Mouse (Mus musculus): ENCODE results near the gene Entpd5. TPM values are rescaled to one million over a fixed set of nuclear protein-coding genes. Genes with fewer than 3 reads are reported as not detected.

Gene Entpd5
- 8.6 and 9.7 TPM in 2 replicates for polyA plus RNA-seq (2014; fragmentation: Nextera tagmentation; extraction: Ambion mirVana)

DNA sequence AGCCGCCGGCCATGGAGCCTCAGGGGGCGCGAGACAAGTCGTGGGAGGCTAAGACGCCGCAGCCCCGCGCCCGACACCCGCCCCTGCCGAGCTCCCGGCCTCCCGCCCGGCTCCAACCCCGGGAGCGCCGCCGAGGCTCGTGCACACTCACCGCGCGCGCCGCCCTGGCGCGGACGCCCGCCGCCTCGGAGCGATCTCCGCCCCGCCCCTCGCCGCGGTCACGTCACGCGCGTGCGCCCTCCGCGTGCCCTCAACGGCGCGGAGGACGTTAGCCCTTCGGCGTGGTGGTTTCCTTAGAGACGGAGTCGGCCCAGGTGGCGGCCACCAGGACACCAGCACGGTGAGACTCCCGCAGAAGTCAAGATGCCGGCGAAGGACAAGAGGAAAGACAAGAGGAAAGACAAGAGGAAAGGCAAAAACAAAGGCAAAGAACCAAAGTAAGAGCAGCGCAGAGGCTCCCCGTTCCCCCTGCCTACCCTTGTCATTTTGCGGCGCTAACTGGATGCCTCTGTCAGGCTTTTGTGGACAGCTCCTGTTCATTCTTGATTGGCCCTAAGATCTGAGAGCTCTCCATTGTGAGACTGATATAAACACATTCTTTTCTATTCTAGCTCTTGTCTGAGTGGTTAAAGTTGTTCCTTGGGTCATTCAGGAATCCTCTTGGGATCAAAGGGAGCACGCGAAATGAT, at the start of gene Entpd5, which contains the start of gene Bbof1:
TSS of gene Entpd5 (minus strand) at position 211 of the 689 bp plus-strand sequence.
TSS of gene Bbof1 (plus strand) at position 253 of the 689 bp plus-strand sequence.
- H3K4me3 ChIP-seq (ENCODE audit: low read depth, low read length): peak within 1 kb of the TSS; percentile 69
- peak within 1 kb of the TSS; percentile 79 for H3K9ac ChIP-seq (ENCODE audit: low read length)
- no peaks in the 10 kb centered on the region for H3K27me3 ChIP-seq (ENCODE audit: control insufficient read depth, insufficient read depth, low read length)
- H3K9me3 ChIP-seq (ENCODE audit: control insufficient read depth, low read length): no peaks in the 10 kb centered on the region
- peak; percentile 90 for ATAC-seq (ENCODE audit: insufficient number of reproducible peaks, low FRiP score, low TSS enrichment, low read depth)
- H3K36me3 ChIP-seq (ENCODE audit: control insufficient read depth, insufficient read depth, low read length): no peaks in the 10 kb centered on the region
- H3K4me2 ChIP-seq (ENCODE audit: low read depth, severe bottlenecking): peak within 1 kb of the TSS; percentile 95
- no peak within 1 kb of the TSS for H3K27ac ChIP-seq (replicated peaks; ENCODE audit: low read depth, low read length)
- WGBS: 3% methylated on average over 43 of the region's 63 CpGs
- no peaks in the 10 kb centered on the region; the same call in 1 of the 2 replicates for H3K4me1 ChIP-seq (ENCODE audit: control insufficient read depth, insufficient read depth, low read length)
- DNase-seq (ENCODE audit: low spot score): peak; percentile 90

- Histone ChIP-seq H3K9ac (ENCODE audit: low read length) (no peak overlapping the region), H3K4me2 (ENCODE audit: low read depth, severe bottlenecking) (no peak overlapping the region), H3K4me3 (ENCODE audit: low read depth, low read length) (no peak overlapping the region), H3K9me3 (ENCODE audit: control insufficient read depth, low read length) (no peaks in the 10 kb centered on the region), H3K27ac (replicated peaks; ENCODE audit: low read depth, low read length) (no peak overlapping the region), H3K27me3 (ENCODE audit: control insufficient read depth, insufficient read depth, low read length) (no peaks in the 10 kb centered on the region), H3K4me1 (ENCODE audit: control insufficient read depth, insufficient read depth, low read length) (peaks cover 2% of the 10 kb centered on the region; the same call in 1 of the 2 replicates), H3K36me3 (ENCODE audit: control insufficient read depth, insufficient read depth, low read length) (peaks cover 11% of the 10 kb centered on the region)
- DNase-seq (ENCODE audit: low spot score) (no peak), ATAC-seq (ENCODE audit: insufficient number of reproducible peaks, low FRiP score, low TSS enrichment, low read depth) (no peak)
- WGBS: 91% methylated on average over 3 of the region's 3 CpGs
Measured at GRCm38 (mm10) chr12:84456911-84457310, 48.1 kb upstream of the Entpd5 start.

GRCm38 (mm10) chr12:84451801-84452200, 43.0 kb upstream of the Entpd5 start:
- Histone ChIP-seq H3K4me2 (ENCODE audit: low read depth, severe bottlenecking) (peak overlapping the region; percentile 88), H3K27ac (replicated peaks; ENCODE audit: low read depth, low read length) (no peak overlapping the region), H3K9ac (ENCODE audit: low read length) (peak overlapping the region; percentile 9; the same call in 1 of the 2 replicates), H3K27me3 (ENCODE audit: control insufficient read depth, insufficient read depth, low read length) (no peaks in the 10 kb centered on the region), H3K36me3 (ENCODE audit: control insufficient read depth, insufficient read depth, low read length) (no peaks in the 10 kb centered on the region), H3K9me3 (ENCODE audit: control insufficient read depth, low read length) (no peaks in the 10 kb centered on the region), H3K4me1 (ENCODE audit: control insufficient read depth, insufficient read depth, low read length) (peaks cover 7% of the 10 kb centered on the region; the same call in 1 of the 2 replicates), H3K4me3 (ENCODE audit: low read depth, low read length) (peak overlapping the region; percentile 55)
- DNase-seq (ENCODE audit: low spot score): no peak
- 3% methylated on average over 11 of the region's 11 CpGs for WGBS
- ATAC-seq (ENCODE audit: insufficient number of reproducible peaks, low FRiP score, low TSS enrichment, low read depth): no peak

DNA sequence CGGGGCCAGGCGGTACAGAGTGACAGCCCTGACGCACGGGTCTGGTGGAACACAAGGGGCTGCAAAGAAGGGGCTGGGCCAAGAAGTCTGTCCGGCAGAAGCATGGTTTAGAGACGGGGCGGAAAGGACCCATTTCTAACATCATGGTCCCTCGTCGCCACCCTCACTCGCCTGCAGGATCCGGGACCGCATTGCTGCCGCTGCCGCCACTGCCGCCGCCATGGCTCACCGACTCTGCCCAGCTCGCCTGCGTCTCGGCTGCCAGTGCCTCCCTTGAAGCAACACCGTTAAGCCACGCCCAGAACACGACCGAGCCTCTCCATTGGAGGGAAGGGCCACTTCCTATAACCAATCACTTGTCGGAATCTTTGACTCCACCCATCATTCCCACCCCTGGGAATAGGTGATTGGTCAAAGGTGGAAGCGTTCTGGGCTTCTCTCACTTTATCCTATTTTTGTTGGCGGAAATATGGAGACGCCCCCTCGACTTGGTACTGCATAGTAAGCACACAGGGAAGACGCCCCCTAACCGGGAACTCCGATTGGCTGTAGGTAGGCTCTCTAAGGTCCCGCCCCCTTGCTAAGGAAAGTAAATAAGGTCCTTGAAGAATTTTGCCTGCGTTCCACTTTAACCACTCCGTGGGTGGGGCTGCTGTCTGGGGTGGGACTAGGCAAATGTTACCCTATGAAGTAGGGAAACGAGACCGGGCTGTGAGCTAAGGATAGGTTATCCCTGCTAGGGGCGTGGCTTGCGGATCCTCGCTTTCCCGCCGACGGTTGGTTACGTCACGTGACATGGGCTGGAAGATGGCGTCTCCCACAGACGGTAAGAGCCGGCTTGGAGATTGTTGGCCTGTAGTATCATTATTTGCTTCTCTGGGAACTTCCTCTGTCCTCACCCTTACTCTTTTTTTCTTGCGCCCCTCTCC, 42.2 kb upstream of the Entpd5 start, which contains the start of the genes Aldh6a1 and Lin52:
TSS of gene Aldh6a1 (minus strand) at position 287 of the 929 bp plus-strand sequence.
TSS of gene Lin52 (plus strand) at position 705 of the 929 bp plus-strand sequence.
- Histone ChIP-seq H3K4me3 (ENCODE audit: low read depth, low read length) (peak within 1 kb of the TSS; percentile 55), H3K4me2 (ENCODE audit: low read depth, severe bottlenecking) (peak within 1 kb of the TSS; percentile 88), H3K9ac (ENCODE audit: low read length) (peak within 1 kb of the TSS; percentile 56), H3K27me3 (ENCODE audit: control insufficient read depth, insufficient read depth, low read length) (no peaks in the 10 kb centered on the region), H3K9me3 (ENCODE audit: control insufficient read depth, low read length) (no peaks in the 10 kb centered on the region), H3K36me3 (ENCODE audit: control insufficient read depth, insufficient read depth, low read length) (no peaks in the 10 kb centered on the region), H3K4me1 (ENCODE audit: control insufficient read depth, insufficient read depth, low read length) (peaks cover 7% of the 10 kb centered on the region; the same call in 1 of the 2 replicates), H3K27ac (replicated peaks; ENCODE audit: low read depth, low read length) (peak within 1 kb of the TSS; percentile 21; the same call in 1 of the 2 replicates)
- peak; percentile 95 for DNase-seq (ENCODE audit: low spot score)
- ATAC-seq (ENCODE audit: insufficient number of reproducible peaks, low FRiP score, low TSS enrichment, low read depth): peak; percentile 99
- under 1% methylated on average over 49 of the region's 49 CpGs for WGBS

DNA sequence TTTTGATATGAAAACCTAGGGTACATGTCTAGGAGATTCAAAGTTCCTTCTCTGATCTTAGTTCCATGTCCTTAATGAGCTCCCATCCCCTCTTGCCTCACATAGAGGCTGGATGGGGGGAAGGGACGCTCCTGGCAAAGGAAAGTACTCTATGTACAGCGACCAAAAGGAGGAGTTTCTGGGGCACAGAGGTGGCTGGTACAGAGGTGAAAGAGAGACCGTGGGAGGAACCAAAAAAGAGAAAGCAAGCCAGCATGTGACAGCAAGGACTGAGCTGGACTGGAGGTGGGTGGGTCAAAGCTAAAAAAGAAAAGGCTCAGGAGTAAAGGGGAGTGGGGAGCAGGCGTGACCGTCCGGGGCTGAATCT, 41.5 kb upstream of the Entpd5 start:
- H3K4me3 ChIP-seq (ENCODE audit: low read depth, low read length): peak overlapping the region; percentile 55
- ATAC-seq (ENCODE audit: insufficient number of reproducible peaks, low FRiP score, low TSS enrichment, low read depth) (no peak), DNase-seq (ENCODE audit: low spot score) (peak; percentile 23)
- H3K27me3 ChIP-seq (ENCODE audit: control insufficient read depth, insufficient read depth, low read length): no peaks in the 10 kb centered on the region
- H3K4me1 ChIP-seq (ENCODE audit: control insufficient read depth, insufficient read depth, low read length): peaks cover 7% of the 10 kb centered on the region; the same call in 1 of the 2 replicates
- H3K9me3 ChIP-seq (ENCODE audit: control insufficient read depth, low read length): no peaks in the 10 kb centered on the region
- peak overlapping the region; percentile 56 for H3K9ac ChIP-seq (ENCODE audit: low read length)
- peak overlapping the region; percentile 81 for H3K4me2 ChIP-seq (ENCODE audit: low read depth, severe bottlenecking)
- no peaks in the 10 kb centered on the region for H3K36me3 ChIP-seq (ENCODE audit: control insufficient read depth, insufficient read depth, low read length)
- peak overlapping the region; percentile 21; the same call in 1 of the 2 replicates for H3K27ac ChIP-seq (replicated peaks; ENCODE audit: low read depth, low read length)
- WGBS: under 1% methylated on average over 6 of the region's 6 CpGs

GRCm38 (mm10) chr12:84449887-84450286, 41.1 kb upstream of the Entpd5 start:
- no peak overlapping the region for H3K9ac ChIP-seq (ENCODE audit: low read length)
- H3K9me3 ChIP-seq (ENCODE audit: control insufficient read depth, low read length): no peaks in the 10 kb centered on the region
- WGBS: 51% methylated on average over 10 of the region's 10 CpGs
- peak overlapping the region; percentile 55 for H3K4me3 ChIP-seq (ENCODE audit: low read depth, low read length)
- peaks cover 7% of the 10 kb centered on the region; the same call in 1 of the 2 replicates for H3K4me1 ChIP-seq (ENCODE audit: control insufficient read depth, insufficient read depth, low read length)
- peak overlapping the region; percentile 81 for H3K4me2 ChIP-seq (ENCODE audit: low read depth, severe bottlenecking)
- ATAC-seq (ENCODE audit: insufficient number of reproducible peaks, low FRiP score, low TSS enrichment, low read depth): no peak
- no peak for DNase-seq (ENCODE audit: low spot score)
- no peaks in the 10 kb centered on the region for H3K27me3 ChIP-seq (ENCODE audit: control insufficient read depth, insufficient read depth, low read length)
- no peak overlapping the region for H3K27ac ChIP-seq (replicated peaks; ENCODE audit: low read depth, low read length)
- no peaks in the 10 kb centered on the region for H3K36me3 ChIP-seq (ENCODE audit: control insufficient read depth, insufficient read depth, low read length)

DNA sequence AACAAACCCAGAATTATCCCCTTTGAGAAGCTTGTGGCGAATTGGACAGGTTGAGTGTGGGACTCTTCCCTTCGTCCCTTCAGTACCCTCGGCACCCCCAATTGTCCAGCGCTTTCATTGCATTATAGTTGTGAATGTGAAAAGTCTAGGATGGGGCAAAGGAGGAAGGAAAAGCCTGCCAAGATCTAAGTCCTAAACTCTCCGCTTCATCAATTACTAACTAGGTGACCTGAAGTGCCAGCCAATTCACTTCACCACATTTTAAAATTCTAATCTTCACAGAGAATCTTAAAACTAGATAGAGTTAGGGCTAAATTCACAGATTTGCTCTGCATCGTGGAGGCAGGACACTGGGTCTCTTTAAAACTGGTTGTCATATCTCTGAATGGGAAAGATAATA, 39.4 kb upstream of the Entpd5 start:
- Histone ChIP-seq H3K27ac (replicated peaks; ENCODE audit: low read depth, low read length) (no peak overlapping the region), H3K9me3 (ENCODE audit: control insufficient read depth, low read length) (no peaks in the 10 kb centered on the region), H3K27me3 (ENCODE audit: control insufficient read depth, insufficient read depth, low read length) (no peaks in the 10 kb centered on the region), H3K9ac (ENCODE audit: low read length) (no peak overlapping the region), H3K4me3 (ENCODE audit: low read depth, low read length) (no peak overlapping the region), H3K4me2 (ENCODE audit: low read depth, severe bottlenecking) (no peak overlapping the region), H3K4me1 (ENCODE audit: control insufficient read depth, insufficient read depth, low read length) (peaks cover 7% of the 10 kb centered on the region; the same call in 1 of the 2 replicates), H3K36me3 (ENCODE audit: control insufficient read depth, insufficient read depth, low read length) (no peaks in the 10 kb centered on the region)
- no peak for ATAC-seq (ENCODE audit: insufficient number of reproducible peaks, low FRiP score, low TSS enrichment, low read depth)
- WGBS: 85% methylated on average over 6 of the region's 6 CpGs
- no peak for DNase-seq (ENCODE audit: low spot score)

DNA sequence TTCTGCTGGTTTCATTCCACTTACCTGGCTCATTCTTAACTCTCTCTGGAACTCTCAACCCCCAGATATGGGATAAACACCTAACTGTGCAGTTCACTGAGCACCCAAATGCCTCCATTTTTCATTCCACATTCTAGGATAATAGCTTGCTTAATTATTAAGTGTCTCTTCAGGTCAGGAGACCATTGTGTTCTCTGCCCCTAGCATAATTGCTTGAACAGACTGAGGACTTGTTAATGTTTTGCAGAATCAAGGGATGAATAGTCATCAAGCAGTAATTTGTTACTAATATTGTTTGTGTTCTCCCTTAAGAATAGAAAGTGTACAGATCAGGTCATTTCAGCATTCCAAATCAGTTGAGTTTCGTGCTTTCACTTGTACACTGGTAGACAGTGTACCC, 38.6 kb upstream of the Entpd5 start:
- ATAC-seq (ENCODE audit: insufficient number of reproducible peaks, low FRiP score, low TSS enrichment, low read depth): no peak
- H3K27me3 ChIP-seq (ENCODE audit: control insufficient read depth, insufficient read depth, low read length): no peaks in the 10 kb centered on the region

More for the DNA sequence above, 38.6 kb upstream of the Entpd5 start:
- WGBS: 56% methylated on average over 1 of the region's 1 CpGs
- Histone ChIP-seq H3K4me1 (ENCODE audit: control insufficient read depth, insufficient read depth, low read length) (peaks cover 7% of the 10 kb centered on the region; the same call in 1 of the 2 replicates), H3K9ac (ENCODE audit: low read length) (no peak overlapping the region), H3K9me3 (ENCODE audit: control insufficient read depth, low read length) (no peaks in the 10 kb centered on the region), H3K4me3 (ENCODE audit: low read depth, low read length) (no peak overlapping the region), H3K27ac (replicated peaks; ENCODE audit: low read depth, low read length) (no peak overlapping the region), H3K4me2 (ENCODE audit: low read depth, severe bottlenecking) (no peak overlapping the region), H3K36me3 (ENCODE audit: control insufficient read depth, insufficient read depth, low read length) (no peaks in the 10 kb centered on the region)
- DNase-seq (ENCODE audit: low spot score): no peak

All from limb, embryonic 11.5 days (tissue).